Mouse (Mus musculus) heart, postnatal 0 days (tissue): ENCODE data around the gene Aldh3a2.

Source experiments
- CTCF ChIP-seq: IDR thresholded peaks from 2 replicates; pipeline ENCODE4 v1.5.1; 2016; ENCODE audit warnings: antibody characterized with exemption, control low read depth, low read depth
- EP300 ChIP-seq: IDR thresholded peaks from 2 replicates; pipeline ENCODE4 v1.6.1; 2016; ENCODE audit warnings: antibody characterized with exemption, low read depth

GRCm38 (mm10) chr11:61283414-61284049, 16.3 kb upstream of the Aldh3a2 start:
- TF ChIP-seq EP300 (no peak), CTCF (no peak)
